Mouse (Mus musculus): Measurements from ENCODE around the gene Trex2. TPM values are rescaled to one million over a fixed set of nuclear protein-coding genes. Genes with fewer than 3 reads are reported as not detected.

The Trex2 gene
- not detected for polyA plus RNA-seq (2015; fragmentation: Illumina TruSeq; extraction: RNeasy Lipid Tissue Mini Kit (QIAGEN cat#74804); ENCODE audit: insufficient read depth, low replicate concordance)

GRCm38 (mm10) chrX:73435252-73435651, at the start of gene Trex2:
Gene Trex2, minus strand, starts transcription at chrX:73435344.

GRCm38 (mm10) chrX:73483484-73483810, 48.3 kb upstream of the Trex2 start, which contains the start of gene Bgn:
Gene Bgn, plus strand, starts transcription at chrX:73483602.

GRCm38 (mm10) chrX:73458877-73459392, 23.8 kb upstream of the Trex2 start, which contains the start of gene Haus7:
Gene Haus7, minus strand, starts transcription at chrX:73459044.

GRCm38 (mm10) chrX:73410880-73411517, 24.1 kb downstream of the Trex2 start, which contains the start of gene Zfp92:
Gene Zfp92, plus strand, starts transcription at chrX:73411096.

GRCm38 (mm10) chrX:73398636-73399035, 36.5 kb downstream of the Trex2 start, which contains the start of gene Gm18336:
Gene Gm18336, minus strand, starts transcription at chrX:73398736.

Other genes starting within 250 kb of the Trex2 start
- 15.7 TPM for gene Xlr3b, start 243.1 kb downstream of the Trex2 start, polyA plus RNA-seq (2015; fragmentation: Illumina TruSeq; extraction: RNeasy Lipid Tissue Mini Kit (QIAGEN cat#74804); ENCODE audit: insufficient read depth, low replicate concordance)
- gene Xlr4b, start 221.0 kb downstream of the Trex2 start, polyA plus RNA-seq (2015; fragmentation: Illumina TruSeq; extraction: RNeasy Lipid Tissue Mini Kit (QIAGEN cat#74804); ENCODE audit: insufficient read depth, low replicate concordance), result 72.3 TPM
- gene F8a, start 207.1 kb downstream of the Trex2 start, polyA plus RNA-seq (2015; fragmentation: Illumina TruSeq; extraction: RNeasy Lipid Tissue Mini Kit (QIAGEN cat#74804); ENCODE audit: insufficient read depth, low replicate concordance), result 4.5 TPM
- gene Xlr4c, start 192.2 kb downstream of the Trex2 start, polyA plus RNA-seq (2015; fragmentation: Illumina TruSeq; extraction: RNeasy Lipid Tissue Mini Kit (QIAGEN cat#74804); ENCODE audit: insufficient read depth, low replicate concordance), result 33.7 TPM
- not detected for gene Xlr3c, start 170.0 kb downstream of the Trex2 start, polyA plus RNA-seq (2015; fragmentation: Illumina TruSeq; extraction: RNeasy Lipid Tissue Mini Kit (QIAGEN cat#74804); ENCODE audit: insufficient read depth, low replicate concordance)
- gene Xlr5a, start 142.4 kb downstream of the Trex2 start, polyA plus RNA-seq (2015; fragmentation: Illumina TruSeq; extraction: RNeasy Lipid Tissue Mini Kit (QIAGEN cat#74804); ENCODE audit: insufficient read depth, low replicate concordance), result not detected
- not detected for gene Xlr5c, start 142.4 kb downstream of the Trex2 start, polyA plus RNA-seq (2015; fragmentation: Illumina TruSeq; extraction: RNeasy Lipid Tissue Mini Kit (QIAGEN cat#74804); ENCODE audit: insufficient read depth, low replicate concordance)
- not detected for gene Gm45015, start 98.5 kb downstream of the Trex2 start, polyA plus RNA-seq (2015; fragmentation: Illumina TruSeq; extraction: RNeasy Lipid Tissue Mini Kit (QIAGEN cat#74804); ENCODE audit: insufficient read depth, low replicate concordance)
- 29.0 TPM for gene Zfp275, start 92.7 kb downstream of the Trex2 start, polyA plus RNA-seq (2015; fragmentation: Illumina TruSeq; extraction: RNeasy Lipid Tissue Mini Kit (QIAGEN cat#74804); ENCODE audit: insufficient read depth, low replicate concordance)
- not detected for gene Gm18336, start 36.6 kb downstream of the Trex2 start, polyA plus RNA-seq (2015; fragmentation: Illumina TruSeq; extraction: RNeasy Lipid Tissue Mini Kit (QIAGEN cat#74804); ENCODE audit: insufficient read depth, low replicate concordance)
- gene Zfp92, start 24.2 kb downstream of the Trex2 start, polyA plus RNA-seq (2015; fragmentation: Illumina TruSeq; extraction: RNeasy Lipid Tissue Mini Kit (QIAGEN cat#74804); ENCODE audit: insufficient read depth, low replicate concordance), result not detected
- 29.4 TPM for gene Haus7, start 23.7 kb upstream of the Trex2 start, polyA plus RNA-seq (2015; fragmentation: Illumina TruSeq; extraction: RNeasy Lipid Tissue Mini Kit (QIAGEN cat#74804); ENCODE audit: insufficient read depth, low replicate concordance)
- gene Bgn, start 48.3 kb upstream of the Trex2 start, polyA plus RNA-seq (2015; fragmentation: Illumina TruSeq; extraction: RNeasy Lipid Tissue Mini Kit (QIAGEN cat#74804); ENCODE audit: insufficient read depth, low replicate concordance), result 254 TPM
- not detected for gene Atp2b3, start 67.7 kb upstream of the Trex2 start, polyA plus RNA-seq (2015; fragmentation: Illumina TruSeq; extraction: RNeasy Lipid Tissue Mini Kit (QIAGEN cat#74804); ENCODE audit: insufficient read depth, low replicate concordance)
- 0.32 TPM for gene Dusp9, start 204.1 kb upstream of the Trex2 start, polyA plus RNA-seq (2015; fragmentation: Illumina TruSeq; extraction: RNeasy Lipid Tissue Mini Kit (QIAGEN cat#74804); ENCODE audit: insufficient read depth, low replicate concordance)
- 1.4 TPM for gene Pnck, start 224.8 kb upstream of the Trex2 start, polyA plus RNA-seq (2015; fragmentation: Illumina TruSeq; extraction: RNeasy Lipid Tissue Mini Kit (QIAGEN cat#74804); ENCODE audit: insufficient read depth, low replicate concordance)
- gene Slc6a8, start 237.8 kb upstream of the Trex2 start, polyA plus RNA-seq (2015; fragmentation: Illumina TruSeq; extraction: RNeasy Lipid Tissue Mini Kit (QIAGEN cat#74804); ENCODE audit: insufficient read depth, low replicate concordance), result 6.1 TPM